Mouse (Mus musculus) cerebellum, adult 9-10 months (tissue): ENCODE measurements around the gene Moxd1.

Source experiments
- DNase-seq: peaks from one replicate; pipeline ENCODE4 v3.0.0; 2022

The Moxd1 gene

GRCm38 (mm10) chr10:24223449-24224143 lies at the start of gene Moxd1:
Gene Moxd1, plus strand, starts transcription at chr10:24223517.
- DNase-seq = no peak

- no peak for DNase-seq
Measured at GRCm38 (mm10) chr10:24190392-24190791, 32.9 kb upstream of the Moxd1 start.

- DNase-seq = no peak
Measured at GRCm38 (mm10) chr10:24191977-24192376, 31.3 kb upstream of the Moxd1 start.

- DNase-seq = no peak
Measured at GRCm38 (mm10) chr10:24199303-24199702, 24.0 kb upstream of the Moxd1 start.

GRCm38 (mm10) chr10:24200099-24200498 lies 23.2 kb upstream of the Moxd1 start:
- no peak for DNase-seq

GRCm38 (mm10) chr10:24210075-24210474 lies 13.2 kb upstream of the Moxd1 start:
- no peak for DNase-seq

- no peak for DNase-seq
Measured at GRCm38 (mm10) chr10:24213297-24213696, 10.0 kb upstream of the Moxd1 start.

- no peak for DNase-seq
Measured at GRCm38 (mm10) chr10:24217558-24218268, 5.6 kb upstream of the Moxd1 start.

GRCm38 (mm10) chr10:24220931-24221330 lies 2.4 kb upstream of the Moxd1 start:
- DNase-seq = no peak

- DNase-seq = no peak
Measured at GRCm38 (mm10) chr10:24222911-24223310, 406 bp upstream of the Moxd1 start.

GRCm38 (mm10) chr10:24224591-24224990 lies 1.3 kb downstream of the Moxd1 start:
- no peak for DNase-seq

- DNase-seq = no peak
Measured at GRCm38 (mm10) chr10:24228318-24229183, 5.2 kb downstream of the Moxd1 start.

GRCm38 (mm10) chr10:24232281-24232680 lies 9.0 kb downstream of the Moxd1 start:
- no peak for DNase-seq

- no peak for DNase-seq
Measured at GRCm38 (mm10) chr10:24235426-24236283, 12.3 kb downstream of the Moxd1 start.

- no peak for DNase-seq
Measured at GRCm38 (mm10) chr10:24246815-24247214, 23.5 kb downstream of the Moxd1 start.

- no peak for DNase-seq
Measured at GRCm38 (mm10) chr10:24248116-24248515, 24.8 kb downstream of the Moxd1 start.

- no peak for DNase-seq
Measured at GRCm38 (mm10) chr10:24251631-24252030, 28.3 kb downstream of the Moxd1 start.

- DNase-seq = no peak
Measured at GRCm38 (mm10) chr10:24258150-24258549, 34.8 kb downstream of the Moxd1 start.

GRCm38 (mm10) chr10:24258885-24259284 lies 35.6 kb downstream of the Moxd1 start:
- DNase-seq = no peak

- no peak for DNase-seq
Measured at GRCm38 (mm10) chr10:24259794-24260590, 36.7 kb downstream of the Moxd1 start.

GRCm38 (mm10) chr10:24267520-24267919 lies 44.2 kb downstream of the Moxd1 start:
- DNase-seq = no peak
